In the genomic region with DNA sequence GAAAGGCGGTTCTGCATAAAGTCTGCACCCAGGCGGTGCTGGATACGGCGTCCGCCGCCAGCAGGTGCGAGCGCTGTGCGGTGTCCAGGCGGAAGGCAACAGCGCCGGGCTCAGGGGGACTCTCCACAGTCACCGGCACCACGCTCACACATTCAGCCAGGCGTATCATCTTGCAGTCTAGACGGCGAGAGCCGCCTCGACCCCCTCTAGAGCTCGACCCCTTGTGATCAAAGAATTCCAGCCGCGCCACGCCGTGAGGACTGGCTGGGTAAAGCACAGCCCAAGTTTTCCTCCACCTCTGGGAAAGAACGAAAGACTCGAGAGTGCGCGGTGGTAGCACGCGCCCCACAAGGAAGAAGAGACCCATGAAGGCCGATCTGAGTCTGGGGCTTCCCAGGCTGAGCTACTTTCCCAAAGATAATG, we compare ENCODE assay signal across 8 mouse cellular contexts. TPM values are rescaled to one million over a fixed set of nuclear protein-coding genes. Genes with fewer than 3 reads are reported as not detected.
DNase-seq lines count a peak whose midpoint lies in the region; ATAC-seq lines count a peak whose summit lies in the region.

No protein-coding gene starts in this region.

- H3K4me3 ChIP-seq in midbrain, embryonic 15.5 days, result peak overlapping the region; percentile 42

- H3K4me1 ChIP-seq in midbrain, embryonic 15.5 days, result peaks cover 19% of the 10 kb centered on the region

- H3K27me3 ChIP-seq in midbrain, embryonic 15.5 days (replicated peaks), result peaks cover 45% of the 10 kb centered on the region

- DNase-seq in ovary, postnatal 10 days (ENCODE audit: low spot score), result peak; percentile 45
- no peak for DNase-seq in ovary, adult 18-20 months (ENCODE audit: low spot score)
- peak; percentile 43 for DNase-seq in embryo, embryonic 11.5 days (ENCODE audit: low read depth, low spot score)
- DNase-seq in heart, postnatal 4 days, result peak; percentile 49
- peak; percentile 77 for DNase-seq in liver
- peak; percentile 63 for DNase-seq in testis, postnatal 10 days (ENCODE audit: low spot score)
- no peak for DNase-seq in right cerebral cortex, postnatal 36 days (ENCODE audit: low spot score in 2 of 2)

- H3K27ac ChIP-seq in midbrain, embryonic 15.5 days, result no peak overlapping the region

- ATAC-seq in midbrain, embryonic 15.5 days (replicated peaks), result peak; percentile 37; the same call in 1 of the 2 replicates

- H3K4me2 ChIP-seq in midbrain, embryonic 15.5 days, result peak overlapping the region; percentile 80

- no peaks in the 10 kb centered on the region for H3K36me3 ChIP-seq in midbrain, embryonic 15.5 days (replicated peaks)

- H3K9me3 ChIP-seq in midbrain, embryonic 15.5 days, result no peaks in the 10 kb centered on the region

- peak overlapping the region; percentile 28 for H3K9ac ChIP-seq in midbrain, embryonic 15.5 days

- WGBS in midbrain, embryonic 15.5 days, result under 1% methylated on average over 31 of the region's 31 CpGs

RNA-seq across cellular contexts. Expression of gene Dok1, which starts 0.5 kb away (rescaled TPM):
- 1 to 10 TPM; 5.3 to 6.1 TPM for total RNA-seq in heart, postnatal 4 days (2021)
- polyA plus RNA-seq in midbrain, embryonic 15.5 days (2015; fragmentation: Nextera tagmentation; extraction: Ambion mirVana), result 2.3 TPM in 2 replicates

RNA-seq across cellular contexts. Expression of gene Loxl3, which starts 1.2 kb away (rescaled TPM):
- total RNA-seq in heart, postnatal 4 days (2021), result 1 to 10 TPM; 4.7 to 6.0 TPM
- polyA plus RNA-seq in midbrain, embryonic 15.5 days (2015; fragmentation: Nextera tagmentation; extraction: Ambion mirVana), result 6.8 and 7.6 TPM in 2 replicates

RNA-seq across cellular contexts. Expression of gene Aup1, which starts 21.5 kb away (rescaled TPM):
- 10 to 100 TPM; 84.1 to 88.4 TPM for total RNA-seq in heart, postnatal 4 days (2021)
- polyA plus RNA-seq in midbrain, embryonic 15.5 days (2015; fragmentation: Nextera tagmentation; extraction: Ambion mirVana), result 182 and 198 TPM in 2 replicates

RNA-seq across cellular contexts. Expression of gene Htra2, which starts 22.3 kb away (rescaled TPM):
- 10 to 100 TPM; 42.6 to 43.5 TPM for total RNA-seq in heart, postnatal 4 days (2021)
- polyA plus RNA-seq in midbrain, embryonic 15.5 days (2015; fragmentation: Nextera tagmentation; extraction: Ambion mirVana), result 79.0 and 81.2 TPM in 2 replicates

RNA-seq across cellular contexts. Expression of gene Dqx1, which starts 24.9 kb away (rescaled TPM):
- under 1 TPM; 0.59 to 0.62 TPM for total RNA-seq in heart, postnatal 4 days (2021)
- 0.51 and 0.75 TPM in 2 replicates for polyA plus RNA-seq in midbrain, embryonic 15.5 days (2015; fragmentation: Nextera tagmentation; extraction: Ambion mirVana)

Comparison
In these comparisons a context has a peak if more than half of its experiments do, and no peak if none do; other contexts are left out.
1. DNase-seq: peak in ovary, postnatal 10 days (single experiment), embryo, embryonic 11.5 days (single experiment), heart, postnatal 4 days (single experiment), liver (single experiment) and testis, postnatal 10 days (single experiment); none in ovary, adult 18-20 months (single experiment) and right cerebral cortex, postnatal 36 days (0 of 2).